Mouse (Mus musculus) liver, embryonic 14.5 days (tissue): Measurements from ENCODE around the gene Gm37240.

Experiments used
- CTCF ChIP-seq: IDR thresholded peaks from 2 replicates; pipeline ENCODE4 v1.5.1; 2016; ENCODE audit warnings: antibody characterized with exemption, low read depth, control low read depth
- EP300 ChIP-seq: IDR thresholded peaks from 2 replicates; pipeline ENCODE4 v1.6.1; 2016; ENCODE audit warnings: antibody characterized with exemption, low read depth

GRCm38 (mm10) chr3:84769411-84769810, 1117.9 kb downstream of the Gm37240 start:
- TF ChIP-seq CTCF (no peak), EP300 (no peak)
